Mouse (Mus musculus) c-Kit-positive CD71-positive TER-119-negative erythroid progenitor cells, embryonic 14.5 days (primary cell): ENCODE measurements around the gene 1700020L24Rik.
A peak's percentile ranks its signal among the peaks of the same experiment; 100 is the strongest.

Experiments
- DNase-seq: peaks from one replicate; pipeline ENCODE4 v3.0.0-alpha.2; 2013; ENCODE audit warnings: low read depth

Gene 1700020L24Rik

GRCm38 (mm10) chr11:83441235-83441634 lies 3.8 kb downstream of the 1700020L24Rik start:
- DNase-seq: no peak

- peak; percentile 55 for DNase-seq
These were observed 5.3 kb downstream of the 1700020L24Rik start for GRCm38 (mm10) chr11:83442596-83443267.

- no peak for DNase-seq
These were observed 6.3 kb downstream of the 1700020L24Rik start for GRCm38 (mm10) chr11:83443824-83444223.

- DNase-seq: no peak
These were observed 7.5 kb downstream of the 1700020L24Rik start for GRCm38 (mm10) chr11:83445001-83445400.

- DNase-seq: no peak
These were observed 10.1 kb downstream of the 1700020L24Rik start for GRCm38 (mm10) chr11:83447612-83448011.

GRCm38 (mm10) chr11:83448021-83448926 lies 10.8 kb downstream of the 1700020L24Rik start:
- no peak for DNase-seq

GRCm38 (mm10) chr11:83448927-83449236 lies 11.4 kb downstream of the 1700020L24Rik start:
- no peak for DNase-seq

GRCm38 (mm10) chr11:83449298-83449697 lies 11.8 kb downstream of the 1700020L24Rik start:
- DNase-seq: no peak

- no peak for DNase-seq
These were observed 13.1 kb downstream of the 1700020L24Rik start for GRCm38 (mm10) chr11:83450550-83450949.

- DNase-seq: no peak
These were observed 13.8 kb downstream of the 1700020L24Rik start for GRCm38 (mm10) chr11:83451281-83451680.

GRCm38 (mm10) chr11:83454548-83454947 lies 17.1 kb downstream of the 1700020L24Rik start:
- DNase-seq: no peak

GRCm38 (mm10) chr11:83455608-83456007 lies 18.1 kb downstream of the 1700020L24Rik start:
- no peak for DNase-seq

GRCm38 (mm10) chr11:83457257-83457656 lies 19.8 kb downstream of the 1700020L24Rik start:
- DNase-seq: no peak

GRCm38 (mm10) chr11:83457912-83458601 lies 20.6 kb downstream of the 1700020L24Rik start:
- DNase-seq: no peak

GRCm38 (mm10) chr11:83461462-83462027 lies 24.1 kb downstream of the 1700020L24Rik start:
- no peak for DNase-seq

- no peak for DNase-seq
These were observed 25.3 kb downstream of the 1700020L24Rik start, which contains the start of gene Mmp28 for GRCm38 (mm10) chr11:83462711-83463244. Mmp28 (minus strand) TSS chr11:83463071.

- no peak for DNase-seq
These were observed 28.5 kb downstream of the 1700020L24Rik start for GRCm38 (mm10) chr11:83465976-83466375.

GRCm38 (mm10) chr11:83467120-83467652 lies 29.7 kb downstream of the 1700020L24Rik start:
- no peak for DNase-seq

- no peak for DNase-seq
These were observed 31.3 kb downstream of the 1700020L24Rik start for GRCm38 (mm10) chr11:83468765-83469164.

- DNase-seq: no peak
These were observed 34.3 kb downstream of the 1700020L24Rik start for GRCm38 (mm10) chr11:83471766-83472165.
